Mouse (Mus musculus) adrenal gland, postnatal 14 days (tissue): ENCODE measurements around the gene Nhp2. TPM values are rescaled to one million over a fixed set of nuclear protein-coding genes. Genes with fewer than 3 reads are reported as not detected.

Source experiments
- DNase-seq: peaks from one replicate; pipeline ENCODE4 v3.0.0; 2021; ENCODE audit warnings: mixed read lengths
- long read RNA-seq, 2 experiments: library from polyadenylated mRNA; stranded (forward); transcript quantifications; one replicate each; pipeline ENCODE4 v2.0.0; 2021
- total RNA-seq: library from RNA; stranded (reverse); gene quantifications from 2 replicates; pipeline ENCODE4 v1.2.3, GENCODE M21; 2021

Nhp2 gene
- total RNA-seq = 64.2 and 74.7 TPM in 2 replicates
- long read RNA-seq, experiment 1, transcript Nhp2-202 (4 exons, 1,042 nt) = major isoform, 151 of 153 reads
- long read RNA-seq, experiment 1, partial matches to known transcripts = 1 of 153 reads
- long read RNA-seq, experiment 1, other reads (novel, unspliced or antisense) = 0 of 153 reads
- long read RNA-seq, experiment 2, transcript Nhp2-202 (4 exons, 1,042 nt) = major isoform, 122 of 124 reads
- long read RNA-seq, experiment 2, partial matches to known transcripts = 1 of 124 reads
- long read RNA-seq, experiment 2, other reads (novel, unspliced or antisense) = 0 of 124 reads

DNA sequence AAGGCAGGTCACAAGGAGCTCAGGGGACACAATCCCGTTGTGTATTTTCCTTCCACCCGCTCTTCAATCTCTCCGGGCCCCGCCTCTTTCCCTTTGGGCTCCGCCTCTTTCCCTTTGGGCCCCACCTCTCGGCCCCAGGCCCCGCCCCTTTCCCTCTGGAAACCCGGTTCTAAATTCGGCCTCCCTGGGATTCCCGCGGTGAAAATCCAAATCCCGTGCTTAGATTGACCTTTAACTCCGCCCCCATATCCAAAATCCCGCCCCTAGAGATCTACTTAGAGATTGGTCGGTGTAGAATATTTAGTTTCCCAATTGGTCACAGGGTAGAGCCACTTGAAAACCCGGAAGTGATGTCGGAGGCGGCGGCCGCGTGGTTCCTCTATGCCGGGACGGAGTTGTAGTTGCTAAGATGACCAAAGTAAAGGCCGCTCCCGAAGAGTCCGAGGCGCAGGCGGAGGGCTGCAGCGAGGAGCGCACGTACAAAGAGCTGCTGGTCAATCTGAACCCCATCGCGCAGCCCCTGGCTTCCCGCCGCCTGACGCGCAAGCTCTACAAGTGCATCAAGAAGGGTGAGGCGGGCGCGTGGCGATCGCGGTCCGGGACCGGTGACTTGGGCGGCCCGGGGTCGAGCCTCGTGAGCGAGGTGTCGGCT is at the start of gene Nhp2:
Gene Nhp2 (plus strand): TSS at position 327 of the 652 bp plus-strand sequence.
- peak; percentile 98 for DNase-seq

- no peak for DNase-seq
Measured at GRCm38 (mm10) chr11:51576454-51576853, 43.1 kb upstream of the Nhp2 start.

- no peak for DNase-seq
Measured at GRCm38 (mm10) chr11:51577587-51577986, 41.9 kb upstream of the Nhp2 start.

GRCm38 (mm10) chr11:51579024-51579423 is 40.5 kb upstream of the Nhp2 start:
- no peak for DNase-seq

DNA sequence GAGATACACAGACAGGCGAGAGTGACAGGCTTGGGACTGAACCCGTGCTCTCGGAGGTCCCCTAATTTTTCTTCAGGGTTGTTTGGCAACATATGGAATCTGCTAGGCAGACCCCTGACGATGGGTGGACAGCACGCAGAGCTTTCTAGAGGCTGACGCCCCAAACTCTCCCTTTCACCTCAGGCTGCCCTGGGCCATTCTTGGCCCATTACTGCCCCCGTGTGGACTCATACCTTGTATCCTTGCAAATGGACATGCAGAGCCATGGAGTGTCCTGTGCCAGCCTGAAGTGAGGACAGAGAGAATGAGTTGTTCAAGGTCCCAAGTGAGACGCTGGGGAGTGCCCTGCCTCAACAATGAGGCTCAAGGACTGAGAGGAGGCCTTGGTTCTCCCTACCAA is 36.8 kb upstream of the Nhp2 start:
- DNase-seq = peak; percentile 93

GRCm38 (mm10) chr11:51584057-51584430 is 35.5 kb upstream of the Nhp2 start:
- peak; percentile 40 for DNase-seq

DNA sequence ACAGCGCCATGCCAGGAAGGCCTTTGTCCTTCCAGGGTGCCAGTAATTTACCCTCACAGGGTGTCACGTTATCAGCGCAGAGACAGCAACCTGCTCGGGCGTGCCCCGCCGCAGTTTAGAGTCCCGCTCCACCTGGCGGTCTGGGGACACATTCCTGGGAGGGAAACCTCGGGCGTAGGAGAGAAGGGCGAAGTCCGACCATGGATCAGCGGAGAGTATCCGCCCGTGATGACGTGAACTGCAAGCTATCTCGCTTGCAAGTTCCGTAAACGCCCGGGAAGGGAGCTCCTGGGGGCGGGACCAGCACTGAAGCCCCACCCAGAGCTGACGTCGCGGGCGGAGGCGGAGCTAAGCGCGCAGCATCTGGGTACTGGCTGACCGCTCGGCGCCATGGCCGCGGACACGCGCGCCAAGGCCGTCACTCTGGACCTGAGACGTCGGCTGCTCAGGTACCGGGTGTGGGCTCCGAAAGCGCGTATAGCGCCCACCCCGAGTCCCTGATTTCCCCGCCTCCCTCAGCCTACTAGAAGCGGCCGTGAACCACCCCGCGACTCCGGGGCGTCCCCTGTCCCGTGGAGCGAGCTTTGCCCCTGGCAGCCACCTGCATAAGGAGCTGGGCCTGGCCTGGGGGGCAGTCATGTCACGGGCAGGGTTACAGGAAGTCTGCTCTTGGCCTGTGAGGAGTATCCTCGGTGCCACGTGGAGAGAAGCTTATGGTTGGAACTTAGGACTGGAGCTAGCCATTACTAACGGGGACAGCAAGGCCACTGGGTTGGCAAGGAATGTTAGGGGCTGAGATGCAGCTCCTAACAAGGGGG is 34.9 kb upstream of the Nhp2 start, which contains the start of gene Phykpl:
Gene Phykpl (plus strand): TSS at position 327 of the 818 bp plus-strand sequence.
- peak; percentile 98 for DNase-seq

DNA sequence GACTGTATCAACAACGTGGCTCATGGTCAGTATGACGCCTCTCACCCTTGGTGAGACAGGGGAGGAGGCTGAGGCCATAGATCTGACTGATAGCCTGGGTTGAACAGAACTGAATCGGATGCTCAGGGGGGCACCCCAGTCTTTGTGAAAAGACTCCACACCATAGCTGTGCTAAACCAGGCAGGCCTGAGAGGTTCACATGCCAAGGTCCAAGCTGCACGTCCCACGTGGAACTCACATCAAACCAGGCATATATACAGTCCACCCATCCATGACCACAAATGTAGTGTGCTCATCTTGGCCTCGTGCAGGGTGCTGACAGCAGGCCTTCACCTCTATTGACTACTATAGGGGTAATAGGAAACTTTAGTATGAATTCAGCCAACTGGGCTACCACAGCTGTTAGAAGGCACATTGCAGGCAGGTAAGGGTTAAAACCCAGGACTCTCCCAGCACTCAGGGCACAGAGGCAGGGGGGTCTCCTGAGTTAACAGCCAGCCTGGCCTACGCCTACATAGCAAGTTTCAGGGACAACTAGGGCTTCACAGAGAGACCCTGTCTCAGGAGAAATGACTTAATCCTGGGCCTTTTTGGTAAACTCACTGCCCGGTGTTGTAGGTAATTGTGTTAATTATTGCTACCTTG is 33.8 kb upstream of the Nhp2 start:
- DNase-seq = peak; percentile 29

DNA sequence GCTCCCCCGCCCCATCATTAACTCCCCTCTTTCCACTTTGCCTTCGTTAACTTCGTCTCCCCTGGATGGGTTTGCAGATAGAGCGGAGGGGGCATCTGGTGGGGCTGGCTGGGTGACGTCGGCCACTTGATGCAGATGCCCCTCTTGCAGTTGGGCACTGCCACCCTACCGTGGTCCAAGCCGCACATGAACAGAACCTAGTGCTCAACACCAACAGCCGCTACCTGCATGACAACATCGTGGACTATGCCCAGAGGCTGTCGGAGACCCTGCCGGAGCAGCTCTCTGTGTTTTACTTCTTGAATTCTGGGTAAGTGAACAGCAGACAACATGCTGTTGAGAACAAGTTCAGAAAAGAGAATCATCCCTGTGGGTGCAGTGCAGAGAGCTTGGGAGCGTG is 33.1 kb upstream of the Nhp2 start:
- DNase-seq = no peak

GRCm38 (mm10) chr11:51587059-51587458 is 32.5 kb upstream of the Nhp2 start:
- DNase-seq = no peak

DNA sequence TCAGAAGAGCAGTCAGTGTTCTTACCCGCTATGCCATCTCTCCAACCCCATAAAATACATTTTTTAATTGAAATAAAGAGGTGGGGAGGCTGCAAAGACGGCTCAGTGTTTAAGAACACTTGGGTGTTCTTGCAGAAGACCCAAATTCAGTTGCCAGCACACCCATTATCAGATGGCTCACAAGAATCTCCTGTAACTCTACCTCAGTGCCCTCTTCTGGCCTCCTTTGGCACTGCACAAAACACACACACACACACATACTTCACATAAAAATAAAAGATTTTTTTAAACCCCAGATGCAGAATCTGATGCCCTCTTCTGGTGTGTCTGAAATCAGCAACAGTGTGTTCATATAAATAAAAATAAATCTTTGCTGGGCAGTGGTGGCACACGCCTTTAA is 30.7 kb upstream of the Nhp2 start:
- DNase-seq = no peak

- no peak for DNase-seq
Measured at GRCm38 (mm10) chr11:51590002-51590401, 29.5 kb upstream of the Nhp2 start.

DNA sequence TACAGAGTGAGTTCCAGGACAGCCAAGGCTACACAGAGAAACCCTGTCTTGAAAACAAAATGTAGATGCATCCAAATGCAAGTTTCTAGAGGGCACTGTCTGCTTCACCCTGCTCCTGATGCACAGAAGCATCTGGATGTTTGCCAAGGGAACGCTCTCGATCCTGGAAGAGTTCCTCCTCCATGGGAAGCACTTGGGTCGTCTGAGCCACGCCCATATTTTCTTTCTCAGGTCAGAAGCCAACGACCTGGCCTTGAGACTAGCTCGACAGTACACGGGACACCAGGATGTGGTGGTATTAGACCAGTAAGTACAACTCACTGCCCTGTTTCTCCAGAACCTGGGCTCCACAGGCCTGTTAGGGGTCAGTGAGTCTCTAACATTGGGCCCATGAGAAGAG is 28.4 kb upstream of the Nhp2 start:
- peak; percentile 42 for DNase-seq

DNA sequence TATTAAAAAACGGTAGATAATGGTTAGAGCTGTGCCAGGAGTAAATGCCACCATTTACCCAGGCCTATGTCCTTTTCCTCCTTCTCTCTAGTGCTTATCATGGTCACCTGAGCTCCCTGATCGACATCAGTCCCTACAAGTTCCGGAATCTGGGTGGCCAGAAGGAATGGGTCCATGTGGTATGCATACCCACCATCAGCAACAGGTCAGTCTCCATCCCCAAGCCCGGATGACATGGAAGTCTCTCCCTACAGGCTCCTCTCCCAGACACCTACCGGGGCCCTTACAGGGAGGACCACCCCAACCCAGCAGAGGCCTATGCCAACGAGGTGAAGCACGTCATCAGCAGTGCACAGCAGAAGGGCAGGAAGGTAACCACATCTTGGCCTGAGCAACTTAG is 27.6 kb upstream of the Nhp2 start:
- no peak for DNase-seq

GRCm38 (mm10) chr11:51593368-51593767 is 26.2 kb upstream of the Nhp2 start:
- no peak for DNase-seq

DNA sequence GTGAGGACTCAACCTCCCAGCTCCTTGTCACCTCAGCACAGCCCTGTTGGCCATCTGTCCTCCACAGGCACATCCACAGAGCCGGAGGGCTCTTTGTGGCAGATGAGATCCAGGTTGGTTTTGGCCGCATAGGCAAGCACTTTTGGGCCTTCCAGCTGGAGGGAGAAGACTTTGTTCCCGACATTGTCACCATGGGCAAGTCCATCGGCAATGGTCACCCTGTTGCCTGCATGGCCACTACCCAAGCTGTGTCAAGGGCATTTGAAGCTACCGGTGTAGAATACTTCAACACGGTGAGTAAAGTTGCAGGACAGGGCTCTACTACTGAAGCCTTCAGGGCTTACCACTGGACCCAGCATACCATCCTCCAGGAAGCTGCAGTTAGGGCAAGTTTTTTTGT is 25.7 kb upstream of the Nhp2 start:
- no peak for DNase-seq

DNA sequence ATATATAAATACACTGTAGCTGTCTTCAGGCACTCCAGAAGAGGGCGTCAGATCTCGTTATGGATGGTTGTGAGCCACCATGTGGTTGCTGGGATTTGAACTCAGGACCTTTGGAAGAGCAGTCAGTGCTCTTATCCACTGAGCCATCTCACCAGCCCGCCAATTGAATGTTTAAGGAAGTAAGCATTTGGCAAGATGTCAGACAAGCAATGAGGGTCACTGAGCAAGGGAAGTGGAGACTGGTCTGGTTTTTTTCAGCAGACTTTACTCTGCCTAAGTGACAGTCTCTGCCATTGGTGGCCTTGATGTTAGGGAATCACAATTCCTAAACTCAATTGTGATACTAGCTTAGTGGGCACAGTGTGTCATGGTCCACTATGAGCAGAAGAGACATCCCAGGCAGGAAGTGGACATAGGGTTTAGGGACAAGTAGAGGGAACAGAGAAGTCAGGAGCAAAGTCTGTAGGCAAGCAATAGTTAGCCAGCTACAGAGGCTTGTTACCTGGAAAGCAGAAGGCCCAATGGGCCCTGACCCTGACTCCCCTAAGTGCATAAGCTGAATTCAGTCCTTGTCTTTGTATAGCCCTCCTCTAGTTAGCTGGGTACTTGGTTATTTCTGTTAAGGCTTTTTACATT is 24.7 kb upstream of the Nhp2 start:
- DNase-seq = no peak

DNA sequence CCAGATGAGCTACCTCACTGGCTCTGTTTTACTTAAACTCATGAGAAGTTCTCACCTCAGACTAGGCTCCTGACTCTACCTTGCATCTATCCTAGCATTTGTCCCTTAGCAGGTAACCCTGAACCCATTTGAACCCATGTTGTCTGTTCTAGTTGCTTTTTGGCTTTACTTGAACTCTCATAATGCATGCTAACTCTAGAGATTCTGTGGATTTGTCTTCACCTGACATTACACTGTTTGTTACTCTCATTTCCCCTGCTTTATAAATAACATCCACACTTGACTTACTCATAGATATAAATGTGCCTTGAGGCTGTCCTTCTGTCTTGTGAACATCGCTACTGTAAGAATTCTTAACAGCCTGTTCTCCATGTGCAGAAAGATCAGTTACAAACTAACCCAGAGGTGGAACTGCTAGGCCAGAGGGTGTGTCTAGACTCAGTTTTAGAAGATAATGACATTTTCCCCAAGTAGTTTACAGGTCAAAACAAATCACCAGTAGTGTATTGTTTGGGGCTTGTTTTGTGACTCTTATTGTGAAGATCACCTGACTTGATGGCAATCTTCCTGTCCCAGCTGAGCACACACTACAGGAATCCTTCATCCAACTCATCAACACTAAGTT is 24.0 kb upstream of the Nhp2 start:
- DNase-seq = no peak

DNA sequence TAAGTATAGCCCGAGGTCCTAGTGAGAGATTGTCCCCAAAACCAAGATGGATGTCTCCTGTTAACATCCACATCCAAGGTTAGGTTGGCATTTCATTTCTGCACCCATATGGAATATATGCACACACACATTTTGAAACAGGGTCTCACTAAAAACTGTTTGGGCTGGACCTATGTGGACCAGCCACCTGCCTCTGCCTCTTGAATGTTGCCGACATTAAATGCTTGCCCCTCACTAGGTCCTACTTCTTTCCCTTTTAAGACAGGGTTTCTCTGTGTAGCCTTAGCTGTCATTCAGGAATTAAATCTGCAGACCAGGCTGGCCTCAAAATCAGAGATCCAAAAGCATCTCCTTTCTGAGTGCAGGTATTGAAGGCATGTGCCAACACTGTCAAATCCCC is 22.0 kb upstream of the Nhp2 start:
- DNase-seq = no peak

DNA sequence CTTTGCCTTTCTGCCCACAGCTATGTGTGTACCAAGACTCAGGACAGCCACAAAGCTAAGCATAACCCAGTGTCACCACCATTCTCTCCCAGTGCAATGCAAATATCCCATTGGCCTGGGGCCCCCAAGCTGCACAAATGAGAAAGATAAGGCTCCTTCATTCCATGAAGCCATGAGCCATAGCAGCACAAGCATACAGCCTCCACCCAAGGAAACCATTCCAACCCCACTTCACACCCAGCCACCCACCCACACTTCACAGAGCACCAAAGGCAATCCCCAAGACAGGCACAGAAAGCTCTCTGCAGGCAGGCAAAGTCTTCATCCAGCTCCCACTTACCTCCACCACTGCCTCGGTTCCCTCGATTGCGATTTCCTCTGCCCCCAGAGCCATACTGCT is 17.3 kb upstream of the Nhp2 start:
- no peak for DNase-seq

GRCm38 (mm10) chr11:51605602-51606446 is 13.7 kb upstream of the Nhp2 start:
- peak; percentile 96 for DNase-seq
